Mouse (Mus musculus): ENCODE measurements at regions not wholly inside any gene's neighbourhood (a gene's known extent, or its start where the extent isn't known, plus 50 kb on each side); places are given as distances from the start of the nearest gene placed in this dataset.
A peak's percentile ranks its signal among the peaks of the same experiment; 100 is the strongest.
"Not testable (repeated sequence)": the region's sequence is repeated elsewhere in the genome, so short reads cannot be mapped to it uniquely, and the experiment has no call there.

DNA sequence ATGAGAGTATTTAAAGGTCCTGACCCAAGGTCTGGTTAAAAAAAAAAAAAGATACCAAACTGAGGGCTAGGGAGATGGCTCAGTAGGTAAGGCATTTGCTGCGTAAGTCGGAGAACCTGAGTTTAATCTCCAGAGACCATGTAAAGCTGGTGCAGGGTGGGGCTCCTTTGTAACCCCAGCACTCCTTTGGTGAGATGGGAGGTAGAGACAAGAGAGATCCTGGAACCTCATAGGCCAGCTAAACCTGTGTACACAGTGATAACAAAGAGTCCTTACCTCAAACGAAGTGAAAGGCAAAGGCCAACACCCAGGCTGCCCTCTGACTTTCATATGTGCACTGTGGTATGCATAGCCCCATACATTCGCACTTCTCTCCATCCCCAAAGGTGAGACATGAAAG lies 175.0 kb downstream of the Nucb2 start:
- no peak for DNase-seq (ENCODE audit: low spot score in 2 of 2)

- DNase-seq (ENCODE audit: low spot score in 2 of 2), result no peak
These were observed 176.4 kb downstream of the Nucb2 start for GRCm38 (mm10) chr7:116680523-116680922.

GRCm38 (mm10) chr7:116681268-116681667 lies 177.1 kb downstream of the Nucb2 start:
- DNase-seq (ENCODE audit: low spot score in 2 of 2), result no peak

GRCm38 (mm10) chr7:116700409-116700808 lies 196.2 kb downstream of the Nucb2 start:
- no peak for DNase-seq (ENCODE audit: low spot score in 2 of 2)

GRCm38 (mm10) chr7:116701466-116702342 lies 197.5 kb downstream of the Nucb2 start:
- DNase-seq (ENCODE audit: low spot score in 2 of 2), result peak; percentile 83 to 85

DNA sequence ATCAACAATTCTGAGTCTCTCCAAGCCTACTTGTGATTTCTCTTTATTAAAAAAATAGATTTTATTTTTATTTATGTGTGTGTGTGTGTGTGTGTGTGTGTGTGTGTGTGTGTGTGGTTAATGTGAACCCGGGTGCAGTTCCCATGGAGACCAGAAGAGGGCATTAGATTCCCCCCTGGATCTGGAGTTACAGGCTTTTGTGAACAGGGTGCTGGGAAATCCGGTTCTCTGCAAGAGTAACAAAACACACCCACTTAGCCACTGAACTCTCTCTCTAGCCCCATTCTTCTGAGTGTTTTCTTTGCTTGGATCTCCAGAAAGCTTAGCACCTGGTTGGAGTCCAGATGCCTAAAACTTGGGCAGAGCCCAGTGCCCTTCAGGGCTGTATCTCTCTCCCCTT lies 198.4 kb downstream of the Nucb2 start:
- DNase-seq (ENCODE audit: low spot score in 2 of 2), result no peak

DNA sequence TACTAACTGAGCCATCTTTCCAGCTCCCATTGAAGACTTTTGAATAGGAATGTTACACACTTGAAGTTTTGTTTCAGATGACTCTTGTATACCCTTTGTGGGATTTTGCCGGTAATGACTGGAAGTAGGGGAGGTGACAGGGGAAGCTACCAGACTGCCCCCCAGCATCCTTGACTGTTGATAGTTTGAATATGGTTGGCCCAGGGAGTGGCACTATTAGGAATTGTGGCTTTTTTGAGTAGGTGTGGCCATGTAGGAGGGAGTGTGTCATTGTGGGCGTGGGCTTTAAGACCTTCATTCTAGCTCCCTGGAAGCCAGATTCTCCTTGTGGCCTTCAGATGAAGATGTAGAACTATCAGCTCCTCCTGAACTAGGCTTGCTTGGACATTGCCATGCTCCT lies 207.4 kb downstream of the Nucb2 start:
- no peak for DNase-seq (ENCODE audit: low spot score in 2 of 2)

DNA sequence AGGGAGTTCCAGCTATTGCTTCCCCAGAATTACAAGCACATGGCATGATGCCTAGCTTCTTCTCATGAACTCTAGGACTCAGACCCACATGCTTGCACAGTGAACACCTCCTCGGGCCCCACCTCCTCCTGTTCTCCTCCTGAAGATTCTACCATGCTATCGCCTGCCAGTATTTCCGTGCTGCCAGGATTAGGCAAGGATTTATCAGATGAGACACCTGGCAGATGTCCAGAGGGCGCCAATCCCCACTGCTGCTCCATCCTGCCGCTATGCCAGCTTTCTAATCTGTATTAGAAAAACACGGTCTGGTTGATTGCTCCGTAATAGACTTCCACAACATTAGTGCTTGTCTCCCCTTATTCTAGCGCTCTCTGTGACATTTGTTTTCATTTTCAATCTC lies 209.0 kb downstream of the Nucb2 start:
- no peak for DNase-seq (ENCODE audit: low spot score in 2 of 2)

DNA sequence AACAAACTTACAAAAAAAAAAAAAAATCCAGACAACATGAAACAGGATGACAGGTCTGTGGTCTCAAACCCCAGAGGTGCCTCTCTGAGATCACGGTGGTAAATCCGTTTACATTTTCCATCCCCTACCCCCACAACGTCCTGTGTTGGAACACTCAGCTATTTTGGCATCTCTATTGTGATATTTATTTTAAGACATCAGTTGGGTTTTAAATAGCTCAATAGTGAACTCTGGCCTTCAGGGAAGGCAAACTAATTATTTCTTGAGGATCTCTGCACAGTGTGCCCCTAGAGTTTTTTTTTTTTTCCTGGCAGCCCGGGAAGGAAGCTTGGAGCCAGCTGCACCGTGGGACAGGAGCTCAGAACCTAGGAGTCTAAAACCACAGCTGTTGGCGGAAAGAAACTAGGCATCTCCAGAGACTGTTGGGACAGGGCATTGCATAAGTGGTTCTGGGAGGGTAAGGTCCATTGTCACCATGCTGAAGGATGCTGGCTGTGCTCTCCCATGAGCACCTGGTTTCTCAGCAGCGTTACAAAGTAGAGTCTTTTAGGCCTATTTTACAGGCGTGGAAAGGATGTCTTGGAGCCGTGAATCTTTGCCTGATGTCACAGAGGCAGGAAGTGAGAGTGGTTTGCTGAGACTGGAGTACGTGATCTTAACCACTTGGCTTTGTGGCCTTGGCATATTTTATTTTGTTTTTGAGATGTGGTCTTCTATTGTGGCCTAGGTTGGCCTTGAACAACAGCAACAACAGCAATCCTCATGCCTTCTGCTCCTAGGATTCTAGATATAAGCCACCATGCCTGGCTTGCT lies 211.3 kb downstream of the Nucb2 start:
- no peak for DNase-seq (ENCODE audit: low spot score in 2 of 2)

- no peak for DNase-seq (ENCODE audit: low spot score in 2 of 2)
These were observed 224.2 kb downstream of the Nucb2 start for GRCm38 (mm10) chr7:116728379-116728778.

- no peak for DNase-seq (ENCODE audit: low spot score in 2 of 2)
These were observed 225.6 kb downstream of the Nucb2 start for GRCm38 (mm10) chr7:116729795-116730194.

DNA sequence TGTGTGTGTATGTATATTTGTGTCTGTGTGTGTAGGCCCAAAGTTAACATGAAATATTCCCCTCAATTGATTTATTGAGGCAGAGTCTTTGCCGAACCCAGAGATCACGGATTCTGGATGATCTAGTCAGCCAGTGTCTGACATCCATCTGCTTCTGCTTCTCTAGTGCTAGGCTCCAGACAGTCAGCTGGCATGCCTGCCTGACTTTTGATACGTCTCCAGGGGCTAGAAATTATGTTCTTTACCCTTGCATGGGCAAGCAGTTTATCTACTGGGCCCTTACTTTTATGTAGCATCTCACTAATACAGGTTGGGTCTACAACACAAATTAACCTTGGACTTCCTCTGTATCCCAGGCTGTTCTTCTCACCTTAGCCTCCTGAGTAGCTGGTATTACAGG lies 231.5 kb downstream of the Nucb2 start:
- DNase-seq (ENCODE audit: low spot score in 2 of 2), result no peak

DNA sequence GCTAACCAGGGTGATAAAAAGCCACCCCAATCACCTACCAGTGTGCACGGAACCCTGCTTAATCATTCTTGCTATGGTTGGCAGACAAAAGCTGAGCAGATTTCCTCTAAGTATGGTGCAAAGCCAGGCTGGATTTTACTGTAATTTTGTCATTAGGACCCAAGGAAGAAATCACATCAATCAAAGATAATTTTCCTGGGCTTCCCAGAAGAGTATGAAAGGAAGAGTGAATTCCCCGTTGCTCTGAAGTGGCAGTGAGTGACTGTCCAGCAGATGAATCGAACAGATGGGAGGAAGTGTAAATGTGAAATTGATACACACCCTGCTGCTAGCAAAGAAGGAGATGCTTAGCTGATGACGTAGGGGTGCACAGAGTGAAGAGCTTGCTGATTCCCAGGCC lies 232.2 kb downstream of the Nucb2 start:
- DNase-seq (ENCODE audit: low spot score in 2 of 2), result no peak

DNA sequence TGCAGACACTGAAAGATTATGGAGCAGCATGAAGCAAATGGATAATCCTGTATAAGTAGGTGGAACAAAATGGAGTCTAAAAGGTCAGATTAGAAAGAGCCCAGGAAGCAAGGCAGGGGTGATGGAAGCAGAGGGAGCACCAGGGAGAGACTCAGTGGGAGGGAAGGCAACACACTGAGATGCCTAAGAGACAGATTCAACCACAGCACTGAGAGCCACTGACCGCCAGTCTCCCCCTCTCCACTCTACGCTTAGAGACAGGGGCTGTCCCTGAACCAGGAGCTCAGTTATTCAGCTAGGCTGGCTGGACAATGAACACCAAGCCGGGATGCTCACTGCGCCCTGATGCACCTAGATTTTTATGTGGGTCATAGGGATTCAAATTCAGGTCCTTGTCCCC lies 233.8 kb downstream of the Nucb2 start:
- no peak for DNase-seq (ENCODE audit: low spot score in 2 of 2)

GRCm38 (mm10) chr7:116754556-116754955 lies 250.4 kb downstream of the Nucb2 start:
- no peak for DNase-seq (ENCODE audit: low spot score in 2 of 2)

- DNase-seq (ENCODE audit: low spot score in 2 of 2), result not testable (repeated sequence)
These were observed 288.0 kb downstream of the Nucb2 start for GRCm38 (mm10) chr7:116792181-116792580.

GRCm38 (mm10) chr7:116808475-116808874 lies 304.3 kb downstream of the Nucb2 start:
- DNase-seq (ENCODE audit: low spot score in 2 of 2), result no peak

DNA sequence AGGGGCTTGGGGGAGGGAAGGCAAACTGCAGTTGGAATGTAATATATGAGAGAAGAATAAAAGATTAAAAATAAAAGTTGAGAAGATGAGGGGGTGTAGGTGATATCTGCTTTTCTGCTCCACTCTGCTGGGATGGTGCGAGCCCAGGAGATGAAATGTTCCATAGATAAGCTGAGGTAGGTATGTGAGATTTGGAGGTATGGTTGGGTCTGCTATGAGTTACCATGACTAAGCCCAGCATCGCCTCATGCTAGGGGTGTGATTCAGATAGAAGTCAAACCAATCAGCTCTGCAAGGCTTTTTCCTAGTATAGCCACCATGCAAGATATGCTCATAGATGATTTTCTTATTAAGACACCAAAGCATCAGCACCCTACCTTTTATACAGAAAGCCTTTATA lies 312.3 kb downstream of the Nucb2 start:
- DNase-seq (ENCODE audit: low spot score in 2 of 2), result peak in 1 of 2 experiments; percentile 9

GRCm38 (mm10) chr7:116817991-116818390 lies 313.8 kb downstream of the Nucb2 start:
- no peak for DNase-seq (ENCODE audit: low spot score in 2 of 2)

DNA sequence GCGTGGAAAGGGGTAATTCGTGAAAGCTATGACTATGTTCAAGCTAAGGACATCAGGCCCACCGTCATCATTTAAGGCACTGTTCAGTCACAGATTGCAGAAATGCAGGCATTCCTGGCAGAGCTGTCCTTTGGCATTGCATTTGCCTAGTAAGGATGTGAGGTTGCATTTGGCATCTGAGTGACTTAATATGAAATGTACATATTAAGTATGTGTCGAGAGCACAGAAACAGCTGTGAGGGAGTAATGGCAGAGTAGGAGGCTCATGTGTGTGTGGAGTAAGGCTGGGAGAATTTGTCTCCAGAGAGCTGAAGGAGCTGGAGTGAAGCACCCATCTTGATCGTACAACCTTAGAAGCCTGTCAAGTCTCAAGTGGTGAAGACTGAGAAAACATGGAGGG lies 316.4 kb downstream of the Nucb2 start:
- DNase-seq (ENCODE audit: low spot score in 2 of 2), result no peak

DNA sequence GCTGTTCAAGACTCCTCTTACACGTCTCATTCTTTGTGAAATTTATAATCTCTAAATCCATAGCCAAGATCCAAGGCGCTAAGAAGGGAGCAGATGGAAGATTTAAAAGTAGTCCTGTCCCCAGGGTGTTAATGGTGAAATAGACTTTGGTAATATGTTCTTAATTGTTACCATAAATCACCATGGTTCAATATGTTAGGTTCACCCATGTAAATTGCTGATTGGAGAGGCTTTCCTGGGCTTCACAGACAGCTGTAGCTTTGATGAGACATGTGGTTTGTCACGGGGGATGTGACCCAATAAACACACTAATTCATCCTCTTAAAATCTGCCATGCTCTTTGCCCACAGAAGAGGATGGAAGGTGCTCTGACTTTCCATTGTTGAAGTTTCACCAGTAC lies 338.7 kb downstream of the Nucb2 start:
- DNase-seq (ENCODE audit: low spot score in 2 of 2), result no peak
